Mouse (Mus musculus) yolk sac, embryonic 10.5 days (tissue): Measurements from ENCODE around the gene Gm49337.

Source experiments
- DNase-seq: peaks from one replicate; pipeline ENCODE4 v3.0.0-alpha.2; 2017; ENCODE audit warnings: low spot score

The Gm49337 gene

GRCm38 (mm10) chr4:116336294-116336693 lies 163.1 kb downstream of the Gm49337 start:
- no peak for DNase-seq

GRCm38 (mm10) chr4:116342119-116342518 lies 168.9 kb downstream of the Gm49337 start:
- DNase-seq, result peak; percentile 4
